ENCODE assay signal across 8 mouse cellular contexts in the genomic region with DNA sequence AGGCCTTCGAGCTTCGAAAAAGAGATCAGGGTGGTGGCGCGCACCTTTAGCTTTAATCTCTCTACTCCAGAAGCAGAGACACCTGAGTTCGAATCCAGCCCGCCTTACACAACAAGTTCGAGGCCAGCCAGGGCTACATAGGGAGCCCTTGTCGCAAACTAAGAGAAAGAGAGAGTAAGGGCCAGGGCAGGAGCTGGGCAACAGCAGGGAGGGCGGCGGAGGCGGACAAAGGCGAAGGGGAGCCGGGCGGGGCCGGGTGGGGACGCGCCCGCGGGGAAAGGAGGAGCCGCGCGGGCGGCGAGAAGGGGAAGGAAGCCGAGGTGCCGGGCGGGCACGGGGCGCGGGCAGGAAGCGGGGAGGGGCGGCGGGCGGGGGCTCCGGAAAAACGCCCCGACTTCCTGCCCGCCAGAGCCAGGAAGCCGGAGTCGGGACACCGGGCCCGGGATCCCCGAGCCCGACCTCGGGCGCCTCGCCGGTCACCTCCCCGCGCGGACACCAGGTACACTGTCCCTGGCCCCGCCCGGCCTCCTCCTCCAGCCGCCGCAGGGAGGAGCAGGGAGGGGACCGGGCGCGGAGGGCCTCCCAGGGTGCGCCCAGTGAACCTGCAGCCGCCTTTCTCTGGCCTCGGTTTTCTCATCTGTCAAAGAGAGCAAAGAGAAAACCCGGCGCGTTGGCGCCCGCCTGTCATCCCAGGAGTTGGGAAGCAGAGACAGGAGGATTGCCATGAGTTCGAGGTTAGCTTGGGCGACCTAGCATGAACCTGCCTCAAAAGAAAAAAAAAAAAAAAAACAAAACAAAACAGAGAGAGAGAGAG. TPM values are rescaled to one million over a fixed set of nuclear protein-coding genes. Genes with fewer than 3 reads are reported as not detected.
DNase-seq lines count a peak whose midpoint lies in the region; ATAC-seq and TF ChIP-seq lines count a peak whose summit lies in the region.

A gene (plus strand): TSS at position 283 of the 814 bp plus-strand sequence.

- peak within 1 kb of the TSS; percentile 53 for H3K27ac ChIP-seq in forebrain, embryonic 16.5 days (ENCODE audit: low read length)
- peak within 1 kb of the TSS; percentile 70 for H3K27ac ChIP-seq in hindbrain, embryonic 11.5 days (ENCODE audit: low read depth, low read length)
- H3K27ac ChIP-seq in left cerebral cortex, adult 2 months = peak within 1 kb of the TSS; percentile 86

- intact Hi-C loops in left cerebral cortex, adult 2 months (cut with DNase I) = no loop called here

- peak within 1 kb of the TSS; percentile 85 for H3K9ac ChIP-seq in forebrain, embryonic 16.5 days (replicated peaks; ENCODE audit: low read depth, low read length)
- peak within 1 kb of the TSS; percentile 75 for H3K9ac ChIP-seq in hindbrain, embryonic 11.5 days (ENCODE audit: low read depth, low read length)

- no peak for TF ChIP-seq CTCF in left cerebral cortex, adult 2 months (IDR thresholded peaks at IDR 0.05)

- peak; percentile 73 for DNase-seq in NIH3T3 (ENCODE audit: low read depth)
- peak; percentile 62 for DNase-seq in cerebellum, adult 11-12 months
- peak; percentile 60 for DNase-seq in hindbrain, embryonic 11.5 days (ENCODE audit: low spot score)
- DNase-seq in left cerebral cortex, adult 2 months (ENCODE audit: extremely low spot score in 1 of 2, low spot score in 2 of 2) = peak; percentile 33 to 37
- DNase-seq in lung, postnatal 4 days = peak; percentile 86 to 89
- peak; percentile 41 to 49 for DNase-seq in right cerebral cortex, postnatal 10 days (ENCODE audit: low spot score in 2 of 2)
- peak; percentile 71 for DNase-seq in yolk sac, embryonic 10.5 days (ENCODE audit: low spot score)

- no peak for ATAC-seq in forebrain, embryonic 16.5 days
- no peak for ATAC-seq in hindbrain, embryonic 11.5 days (ENCODE audit: low FRiP score)

- H3K9me3 ChIP-seq in forebrain, embryonic 16.5 days (ENCODE audit: control insufficient read depth, low read length) = no peaks in the 10 kb centered on the region
- no peaks in the 10 kb centered on the region for H3K9me3 ChIP-seq in hindbrain, embryonic 11.5 days (ENCODE audit: control insufficient read depth, low read length)

- WGBS in forebrain, embryonic 16.5 days = 9% methylated on average over 39 of the region's 68 CpGs
- WGBS in hindbrain, embryonic 11.5 days = 6% methylated on average over 56 of the region's 68 CpGs

- peaks cover 32% of the 10 kb centered on the region for H3K4me1 ChIP-seq in forebrain, embryonic 16.5 days (replicated peaks; ENCODE audit: control insufficient read depth, insufficient read depth, low read length)
- H3K4me1 ChIP-seq in hindbrain, embryonic 11.5 days (replicated peaks; ENCODE audit: control insufficient read depth, insufficient read depth, low read length) = no peaks in the 10 kb centered on the region; the same call in 1 of the 2 replicates

- H3K4me2 ChIP-seq in forebrain, embryonic 16.5 days (ENCODE audit: low read length) = peak within 1 kb of the TSS; percentile 63
- peak within 1 kb of the TSS; percentile 61 for H3K4me2 ChIP-seq in hindbrain, embryonic 11.5 days (replicated peaks; ENCODE audit: low read depth, low read length)

- H3K36me3 ChIP-seq in forebrain, embryonic 16.5 days (ENCODE audit: control insufficient read depth, insufficient read depth) = no peaks in the 10 kb centered on the region
- H3K36me3 ChIP-seq in hindbrain, embryonic 11.5 days (ENCODE audit: control insufficient read depth, insufficient read depth, low read length) = no peaks in the 10 kb centered on the region

- no peaks in the 10 kb centered on the region for H3K27me3 ChIP-seq in forebrain, embryonic 16.5 days (replicated peaks; ENCODE audit: control insufficient read depth, insufficient read depth, low read length)
- H3K27me3 ChIP-seq in hindbrain, embryonic 11.5 days (ENCODE audit: control insufficient read depth, insufficient read depth, low read length) = no peaks in the 10 kb centered on the region

- H3K4me3 ChIP-seq in forebrain, embryonic 16.5 days (replicated peaks; ENCODE audit: low read length) = peak within 1 kb of the TSS; percentile 68
- peak within 1 kb of the TSS; percentile 68 for H3K4me3 ChIP-seq in hindbrain, embryonic 11.5 days (ENCODE audit: low read depth, low read length)
- peak within 1 kb of the TSS; percentile 76 for H3K4me3 ChIP-seq in left cerebral cortex, adult 2 months

RNA-seq across cellular contexts. Expression of the gene that starts here (rescaled TPM):
- 61.7 and 73.7 TPM in 2 replicates for polyA plus RNA-seq in forebrain, embryonic 16.5 days (2015; fragmentation: Nextera tagmentation; extraction: Ambion mirVana)
- polyA plus RNA-seq in hindbrain, embryonic 11.5 days (2014; fragmentation: Nextera tagmentation; extraction: Ambion mirVana) = 43.0 and 46.4 TPM in 2 replicates
- 10 to 100 TPM; 75.1 to 86.6 TPM for total RNA-seq in left cerebral cortex, adult 2 months (2021)

Comparison
In these comparisons a context has a peak if more than half of its experiments do, and no peak if none do; other contexts are left out.
1. DNase-seq: peak in every context shown above with its lines; median percentile 88 in lung, postnatal 4 days; 73 in NIH3T3; 71 in yolk sac, embryonic 10.5 days; 62 in cerebellum, adult 11-12 months; 60 in hindbrain, embryonic 11.5 days; 45 in right cerebral cortex, postnatal 10 days; 35 in left cerebral cortex, adult 2 months.